Mouse (Mus musculus): ENCODE measurements around the gene Zmpste24.

Zmpste24 gene

DNA sequence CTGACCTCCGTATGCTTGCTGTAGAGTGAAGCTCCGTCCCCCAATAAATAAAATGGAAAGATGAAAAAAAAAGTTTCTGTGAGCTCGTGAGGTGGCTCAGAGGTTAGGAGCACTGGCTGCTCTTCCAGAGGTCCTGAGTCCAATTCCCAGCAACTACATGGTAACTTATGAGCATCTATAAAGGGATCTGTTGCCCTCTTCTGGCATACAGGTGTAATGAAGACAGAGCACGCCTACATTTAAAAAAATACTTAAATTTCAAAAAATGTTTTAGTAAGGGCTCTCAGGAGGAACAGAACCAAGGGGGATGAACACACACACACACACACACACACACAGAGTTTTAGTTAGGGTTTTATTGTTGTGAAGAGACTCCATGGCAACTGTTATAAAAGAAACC, 66.6 kb downstream of the Zmpste24 start:
- DNase-seq (ENCODE audit: low spot score): no peak

DNA sequence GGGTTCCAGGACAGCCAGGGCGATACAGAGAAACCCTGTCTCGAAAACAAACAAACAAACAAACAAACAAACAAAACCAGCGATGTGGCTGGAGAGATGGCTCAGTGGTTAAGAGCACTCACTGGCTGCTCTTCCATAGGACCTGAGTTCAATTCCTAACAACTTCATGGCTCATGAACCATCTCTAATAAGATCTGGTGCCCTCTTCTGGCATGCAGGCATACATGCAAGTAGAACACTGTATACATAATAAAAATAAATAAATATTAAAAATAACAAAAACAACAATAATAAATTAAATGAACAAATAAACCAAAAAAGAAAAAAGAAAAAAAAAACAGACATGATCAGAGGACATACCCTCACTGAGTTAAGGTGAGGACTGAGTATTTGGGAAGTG, 68.4 kb downstream of the Zmpste24 start:
- no peak for DNase-seq (ENCODE audit: low spot score)

DNA sequence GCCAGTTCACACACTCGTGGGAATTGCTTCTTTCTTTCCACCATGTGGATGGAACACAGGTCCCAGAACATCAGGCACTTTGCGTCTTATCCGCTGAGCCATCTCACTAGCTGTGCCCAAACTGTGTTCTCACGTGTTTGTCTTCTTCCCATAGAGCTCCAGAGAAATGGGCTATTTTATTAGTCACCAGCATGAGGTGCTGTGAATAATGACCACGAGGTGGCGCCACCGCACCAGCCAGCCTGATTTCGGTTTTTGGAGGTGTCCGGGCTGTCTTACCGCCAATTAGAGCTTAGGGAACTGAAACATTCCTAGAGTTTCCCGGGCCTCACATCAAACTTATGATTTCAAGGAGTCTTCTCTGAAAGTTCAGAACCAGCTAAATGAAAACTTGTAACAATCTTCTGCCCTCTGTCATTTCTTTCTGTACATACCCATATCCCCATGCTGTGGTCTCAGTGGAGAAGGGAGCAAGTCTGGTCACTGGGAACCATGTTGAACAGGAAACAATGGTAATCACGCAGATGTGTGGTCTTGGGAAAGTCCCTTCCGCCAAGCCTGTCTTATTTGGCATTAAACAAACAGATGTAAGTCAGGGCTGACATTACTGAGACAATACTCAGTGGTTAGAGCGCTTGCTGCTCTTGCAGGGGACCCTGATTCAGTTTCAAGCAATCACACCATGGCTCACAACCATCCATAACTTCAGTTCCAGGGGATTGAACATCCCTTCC, 69.2 kb downstream of the Zmpste24 start:
- DNase-seq (ENCODE audit: low spot score): peak; percentile 29

DNA sequence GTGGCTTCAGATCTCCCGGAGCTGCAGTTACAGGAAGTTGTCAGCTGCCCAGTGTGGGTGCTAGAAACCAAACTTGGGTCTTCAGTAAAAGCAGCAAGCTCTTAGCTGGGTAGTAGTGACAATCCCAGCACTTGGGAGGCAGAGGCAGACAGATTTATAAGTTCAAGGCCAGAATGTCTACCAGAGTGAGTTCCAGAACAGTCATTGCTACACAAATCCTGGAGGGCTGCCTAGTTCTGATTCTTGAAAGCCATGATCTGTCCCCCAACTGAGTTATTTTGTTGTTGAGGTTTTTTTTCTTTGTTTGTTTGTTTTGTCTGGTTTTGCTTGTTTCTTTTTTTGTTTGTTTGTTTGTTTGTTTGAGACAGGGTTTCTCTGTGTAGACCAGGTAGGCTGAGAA, 69.9 kb downstream of the Zmpste24 start:
- no peak for DNase-seq (ENCODE audit: low spot score)

DNA sequence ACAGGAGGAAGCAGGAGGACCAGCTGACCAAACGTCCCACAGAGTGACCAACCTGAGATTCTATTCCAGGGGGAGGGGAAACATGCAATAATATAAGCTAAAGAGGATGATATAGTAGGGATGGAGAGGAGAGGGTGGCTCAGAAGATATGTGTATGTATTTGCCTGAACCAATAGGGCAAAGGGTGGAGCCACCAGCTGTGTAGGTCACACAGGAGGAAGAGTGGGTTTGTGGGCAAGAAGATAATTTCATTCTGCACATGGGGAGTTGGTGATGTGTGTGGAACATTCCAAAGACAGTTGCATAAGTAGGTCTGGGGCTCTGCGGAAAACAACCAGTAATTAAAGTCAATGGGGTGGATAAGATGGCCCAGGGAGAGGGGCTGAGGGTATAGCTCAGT, 72.4 kb downstream of the Zmpste24 start:
- no peak for DNase-seq (ENCODE audit: low spot score)

DNA sequence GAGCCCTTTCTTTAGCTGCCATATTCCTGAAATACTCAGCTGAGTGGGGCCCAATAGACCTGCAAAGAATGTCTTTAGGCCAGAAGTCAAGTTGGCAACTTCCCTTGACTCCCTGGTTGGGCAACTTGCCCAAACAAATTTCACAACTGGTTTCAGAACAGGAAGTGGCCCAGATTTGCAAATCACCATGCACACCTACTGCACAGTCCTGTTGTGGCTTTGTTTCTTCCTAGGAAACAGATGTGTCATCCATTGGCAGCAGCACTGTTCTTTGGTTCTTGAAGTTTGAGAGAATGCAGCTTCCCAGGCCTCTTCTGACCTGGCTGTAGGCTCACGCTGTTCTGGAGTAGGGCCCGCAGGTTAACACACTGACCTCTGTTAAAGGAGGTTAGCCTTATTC, 74.1 kb downstream of the Zmpste24 start:
- peak; percentile 42 for DNase-seq (ENCODE audit: low spot score)

DNA sequence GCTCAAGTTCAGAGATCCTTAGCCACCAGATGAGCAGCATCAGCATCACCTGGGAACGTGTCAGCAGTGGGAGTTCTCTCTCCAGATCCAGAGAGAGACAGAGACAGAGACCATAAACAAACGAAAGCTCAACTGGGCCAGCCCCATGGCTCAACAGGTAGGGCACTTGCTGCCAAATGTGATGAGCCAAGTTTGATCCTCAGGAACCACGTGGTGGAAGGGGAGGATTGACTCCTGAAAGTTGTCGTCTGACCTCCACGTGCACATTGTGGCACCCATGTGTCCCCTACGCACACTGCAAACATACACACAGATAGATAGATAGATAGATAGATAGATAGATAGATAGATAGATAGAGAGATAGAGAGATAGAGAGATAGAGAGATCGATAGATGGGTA, 74.6 kb downstream of the Zmpste24 start:
- no peak for DNase-seq (ENCODE audit: low spot score)

DNA sequence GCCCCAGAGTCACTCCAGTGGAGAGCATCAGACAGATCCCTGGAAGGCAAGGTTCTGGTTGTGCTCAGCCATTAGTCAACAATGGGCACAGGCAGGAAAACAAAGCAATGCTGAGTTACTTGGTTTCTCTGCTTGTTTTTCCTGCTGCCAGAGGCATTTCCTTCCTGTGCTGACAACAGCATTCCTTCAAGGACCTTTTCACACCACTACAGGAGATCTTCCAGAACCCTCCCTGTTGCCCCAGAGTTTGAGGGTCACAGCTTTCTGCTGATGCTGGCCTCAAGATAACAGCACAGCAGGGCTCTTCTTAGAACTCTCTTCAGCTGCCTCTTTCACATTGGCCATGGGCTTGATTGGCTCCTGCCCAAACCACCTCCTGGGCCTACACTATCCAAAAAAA, 76.1 kb downstream of the Zmpste24 start:
- no peak for DNase-seq (ENCODE audit: low spot score)

DNA sequence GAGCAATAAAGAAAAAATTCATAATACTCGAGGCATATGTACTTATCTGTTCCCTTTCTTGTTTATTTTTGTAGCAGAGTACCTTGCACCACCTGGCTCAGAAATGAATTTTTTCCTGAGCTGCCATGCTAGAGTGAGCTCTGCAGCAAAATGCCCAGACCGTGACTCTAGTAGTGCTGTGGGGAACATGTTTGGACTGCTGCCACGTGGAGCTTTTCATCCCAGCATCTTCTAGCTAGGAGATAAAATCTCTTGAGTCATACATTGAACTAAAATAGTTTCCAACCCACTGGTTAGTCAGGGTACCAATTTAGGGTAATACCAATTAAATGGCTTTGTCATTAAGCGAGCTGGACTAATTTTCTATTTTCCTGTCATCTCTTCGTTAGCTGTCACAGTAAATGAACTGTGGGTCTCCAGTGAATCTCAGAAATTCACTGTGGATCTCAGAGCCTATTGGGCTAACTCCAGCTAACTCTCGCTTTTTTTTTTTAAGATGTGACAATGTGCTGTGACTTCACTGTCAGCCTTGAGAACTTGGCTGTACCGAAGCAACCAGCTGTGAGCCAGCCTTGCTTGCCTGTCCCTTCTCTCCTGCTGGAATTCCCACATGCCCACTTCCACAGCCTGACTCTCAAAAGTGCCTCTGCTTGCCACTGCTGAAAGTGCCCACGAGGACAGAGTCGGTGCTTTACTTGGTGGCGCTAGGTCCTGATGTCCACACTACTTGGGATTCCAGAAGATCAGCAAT, 77.8 kb downstream of the Zmpste24 start:
- no peak for DNase-seq (ENCODE audit: low spot score)

DNA sequence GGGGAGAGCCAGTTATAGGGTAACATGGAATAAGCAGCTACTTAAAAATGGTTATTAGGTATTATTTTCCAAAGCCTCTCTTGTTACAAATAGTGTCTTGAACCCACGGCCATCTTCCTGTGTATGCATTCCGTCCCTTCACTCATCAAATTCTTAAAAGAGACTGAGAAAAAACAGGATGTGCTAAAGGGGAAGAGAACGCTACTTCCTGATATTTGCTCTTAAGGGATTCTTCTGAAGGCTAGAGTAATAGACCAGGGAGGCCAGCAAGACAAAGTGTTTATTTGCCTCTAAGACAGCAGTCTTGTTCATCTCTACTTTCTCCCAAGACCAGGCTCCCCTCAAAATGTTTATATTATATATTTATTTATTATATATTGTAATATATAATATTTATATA, 79.8 kb downstream of the Zmpste24 start:
- no peak for DNase-seq (ENCODE audit: low spot score)

DNA sequence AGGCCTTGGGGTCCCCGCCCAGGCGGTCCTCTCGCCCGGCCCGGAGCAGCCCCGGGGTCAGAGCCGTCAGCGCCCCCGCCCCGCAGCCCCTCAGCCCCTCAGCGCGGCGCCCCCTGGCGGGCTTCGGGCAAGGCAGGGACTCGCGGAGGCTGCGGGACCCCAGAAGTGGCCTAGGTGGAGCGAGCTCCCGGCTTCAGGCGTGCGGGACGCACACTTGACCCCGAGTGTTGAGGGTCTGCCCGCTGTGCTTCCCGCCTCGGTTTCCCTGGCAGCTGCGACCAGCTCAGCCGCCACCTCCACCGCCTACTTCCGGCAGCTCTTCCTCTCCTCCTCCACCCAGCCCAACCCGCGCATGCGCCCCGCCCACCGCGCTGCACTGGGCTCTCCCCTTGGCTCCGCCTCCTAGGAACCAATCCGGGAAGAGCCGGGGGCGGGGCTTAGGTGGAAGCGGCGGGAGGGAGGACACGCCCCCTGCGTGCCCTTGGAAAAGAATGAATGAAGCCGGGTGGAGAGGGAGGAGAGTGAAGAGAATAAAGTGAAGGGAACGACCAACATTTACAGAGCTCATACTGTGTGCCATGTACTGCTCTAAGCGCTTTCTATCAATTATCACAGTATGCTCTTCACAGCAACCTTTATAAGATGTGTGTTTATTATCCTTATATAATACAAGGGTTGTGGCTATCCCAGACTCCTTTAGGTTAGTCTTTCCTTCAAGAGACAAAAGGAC, 80.9 kb downstream of the Zmpste24 start, which contains the start of gene Smap2:
Gene Smap2, minus strand, starts transcription at position 320 of the 730 bp plus-strand sequence.
- peak; percentile 99 for DNase-seq (ENCODE audit: low spot score)

DNA sequence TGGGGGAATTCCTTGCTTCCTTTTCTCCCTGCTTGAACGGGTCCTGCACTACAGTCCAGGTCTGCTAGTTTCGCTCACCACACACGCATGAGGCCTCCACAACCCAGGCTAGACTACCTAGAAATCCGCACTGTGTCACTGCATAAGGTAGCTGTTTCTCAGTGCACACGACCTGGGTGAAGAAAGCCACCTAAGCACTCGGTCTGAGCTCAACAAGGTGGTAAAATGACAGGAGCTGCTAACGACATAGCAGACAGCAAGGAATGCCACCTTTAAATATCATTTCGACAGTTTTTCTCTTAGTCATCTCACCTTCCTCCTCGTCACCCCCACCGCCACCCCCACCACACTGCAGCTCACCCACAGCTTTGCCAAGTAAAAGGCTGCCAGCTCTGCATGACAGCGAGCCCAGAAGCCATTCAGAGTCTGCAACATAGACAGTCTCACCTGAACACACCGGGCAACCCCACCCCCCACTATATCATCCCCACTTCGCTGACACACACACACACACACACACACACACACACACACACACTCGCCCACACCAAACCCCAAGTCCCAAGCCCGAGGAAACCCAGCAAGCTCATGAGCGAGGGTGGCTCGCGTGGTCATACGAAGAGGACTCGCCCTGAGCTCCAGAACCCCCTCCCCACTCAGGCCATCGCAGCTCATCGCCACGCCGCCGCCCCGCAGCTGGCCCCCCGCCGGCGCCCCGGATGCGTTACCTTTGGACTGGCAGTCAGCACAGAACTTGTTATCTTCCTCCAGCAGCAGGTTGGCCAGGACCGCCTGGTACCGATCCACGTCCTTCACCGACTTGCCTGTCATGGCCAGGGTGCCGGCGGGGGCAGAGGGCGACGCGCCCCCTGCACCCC, 81.8 kb downstream of the Zmpste24 start:
- peak; percentile 19 for DNase-seq (ENCODE audit: low spot score)

DNA sequence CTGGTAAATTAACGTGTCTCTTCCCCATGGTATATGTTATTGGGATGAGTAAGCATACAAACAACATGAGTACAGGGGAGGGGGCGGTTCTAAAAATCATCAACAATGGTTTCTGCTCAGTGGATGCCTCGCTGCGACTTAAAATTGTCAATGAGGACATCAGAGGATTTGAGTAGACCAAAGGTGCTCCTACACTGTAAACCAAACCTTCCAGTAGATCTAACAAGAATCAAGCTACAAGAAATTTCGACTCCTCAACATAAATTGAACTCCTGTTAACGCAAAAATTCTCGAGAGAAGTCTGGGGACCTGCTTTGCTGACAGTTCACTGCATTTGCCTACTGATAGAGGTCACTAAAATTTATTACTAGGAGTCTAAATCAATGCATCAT, 82.8 kb downstream of the Zmpste24 start:
- DNase-seq (ENCODE audit: low spot score): no peak

DNA sequence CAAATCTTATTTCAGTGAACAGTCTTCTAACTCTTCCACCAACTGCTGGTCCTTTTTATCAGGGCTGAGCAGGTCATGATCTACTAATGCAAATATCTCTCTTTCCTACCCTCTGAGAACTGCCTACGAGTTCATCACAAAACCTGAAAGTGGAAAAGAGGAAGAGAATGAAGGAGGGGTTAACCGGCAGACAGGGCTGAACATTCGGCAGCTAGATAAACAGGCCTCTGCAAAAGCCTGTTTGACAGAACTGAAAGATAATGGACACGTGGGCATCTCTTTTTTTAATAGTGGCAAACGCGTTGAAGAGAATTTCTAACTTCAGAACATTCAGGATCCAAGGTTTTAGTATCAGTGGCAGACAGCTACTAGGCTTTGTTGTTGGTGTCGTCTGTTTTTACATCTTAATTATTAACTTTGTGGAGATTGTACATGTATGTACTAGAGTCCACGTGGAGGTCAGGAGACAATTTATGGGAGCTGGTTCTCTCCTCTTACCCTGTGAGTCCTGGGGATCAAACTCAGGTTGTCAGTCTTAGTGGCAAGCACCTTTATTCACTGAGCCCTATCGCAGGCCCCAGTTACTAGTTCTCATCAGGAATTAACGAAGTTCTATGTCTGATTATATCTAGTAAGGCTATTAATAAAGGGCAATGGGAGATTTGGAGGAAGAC, 83.3 kb downstream of the Zmpste24 start:
- no peak for DNase-seq (ENCODE audit: low spot score)

DNA sequence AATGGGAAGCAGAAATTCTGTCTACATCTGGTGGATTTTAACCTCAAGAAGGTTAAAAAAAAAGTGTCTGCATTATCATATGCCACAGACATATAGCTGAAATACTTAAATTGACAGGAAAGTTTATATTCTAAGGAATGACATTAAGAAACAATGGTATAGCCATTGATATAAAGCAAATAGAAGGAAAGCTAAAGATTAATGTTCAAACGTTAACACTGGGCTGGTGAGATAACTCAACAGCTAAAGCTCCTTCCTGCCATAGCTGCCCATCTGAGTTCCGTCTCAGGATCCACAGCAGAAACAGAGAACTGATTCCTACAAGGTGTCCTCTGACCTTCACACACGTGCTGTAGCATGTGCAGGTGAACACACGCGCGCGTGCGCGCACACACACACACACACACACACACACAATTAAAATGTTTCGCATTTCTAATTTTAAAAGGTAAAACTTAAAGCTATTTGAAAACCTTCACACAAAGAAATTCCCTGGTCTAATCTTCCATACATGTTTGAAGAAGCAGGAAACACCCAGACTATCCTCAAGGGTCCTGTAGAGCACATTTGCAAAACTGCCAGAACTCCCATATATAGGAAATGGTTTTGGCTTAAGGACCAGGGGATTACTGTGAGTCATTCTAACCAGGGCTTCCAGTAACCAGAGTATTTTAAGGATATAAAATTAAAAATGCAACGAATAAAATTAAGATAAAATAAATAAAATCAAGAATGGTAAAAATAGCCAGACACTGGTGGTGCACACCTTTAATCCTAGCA, 87.1 kb downstream of the Zmpste24 start:
- DNase-seq (ENCODE audit: low spot score): no peak
